Mouse (Mus musculus): Measurements from ENCODE around the gene Cd22.

DNA sequence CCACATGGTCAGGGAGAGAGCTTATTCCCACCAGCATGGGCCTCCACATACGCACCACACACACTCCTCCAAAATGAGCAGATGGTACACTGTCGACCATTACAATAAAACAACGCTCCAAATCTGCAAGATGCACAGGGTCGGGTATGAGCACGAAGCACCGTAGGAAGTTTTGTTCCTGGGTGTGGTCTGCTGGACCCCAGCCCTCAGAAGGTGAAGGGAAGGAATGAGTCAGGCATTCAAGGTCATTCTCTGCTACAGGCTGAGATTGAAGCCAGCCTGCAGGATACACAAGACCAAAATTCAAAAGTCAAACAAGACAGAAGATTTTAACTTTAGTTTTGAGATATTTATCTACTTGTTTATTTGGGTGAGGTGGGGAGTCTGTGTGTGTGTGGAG lies 32.2 kb downstream of the Cd22 start:
- TF ChIP-seq POU5F1 (IDR thresholded peaks at IDR 0.05; ENCODE audit: borderline replicate concordance, low read length) (no peak), CTCF (conservative IDR thresholded peaks at IDR 0.05; ENCODE audit: low read length) (no peak)

Data from E14TG2a.4 (cell line).